Mouse (Mus musculus) hindbrain, postnatal 0 days (tissue): ENCODE data around the gene Sult5a1. TPM values are rescaled to one million over a fixed set of nuclear protein-coding genes. Genes with fewer than 3 reads are reported as not detected.
A peak's percentile ranks its signal among the peaks of the same experiment; 100 is the strongest.

Experiments used
- ATAC-seq: fragments of 200-750 bp; cut with Nextera tagmentation; 2 replicates; pipeline ENCODE4 v1.8.0; 2017; ENCODE audit warnings: mild to moderate bottlenecking, moderate TSS enrichment, moderate library complexity
- DNase-seq: peaks from one replicate; pipeline ENCODE4 v3.0.0-alpha.2; 2015; ENCODE audit warnings: low spot score
- H3K27ac ChIP-seq: fragments of 300-500 bp; sonication (generic); 2 replicates; pipeline ENCODE4 v1.5.1; 2014; ENCODE audit warnings: mild to moderate bottlenecking
- H3K27me3 ChIP-seq: fragments of 300-500 bp; sonication (generic); 2 replicates; pipeline ENCODE4 v1.6.1; 2014; ENCODE audit warnings: low read length, mixed read lengths; ENCODE audit not compliant: insufficient read depth
- H3K36me3 ChIP-seq: fragments of 300-500 bp; sonication (generic); 2 replicates; pipeline ENCODE4 v1.6.1; 2014; ENCODE audit warnings: low read length, mixed read lengths; ENCODE audit not compliant: insufficient read depth
- H3K4me1 ChIP-seq: fragments of 300-500 bp; sonication (generic); 2 replicates; pipeline ENCODE4 v1.6.1; 2014; ENCODE audit warnings: antibody characterized with exemption, low read length, mixed read lengths; ENCODE audit not compliant: insufficient read depth
- H3K4me2 ChIP-seq: fragments of 300-500 bp; sonication (generic); 2 replicates; pipeline ENCODE4 v1.6.1; 2014; ENCODE audit warnings: low read depth, mild to moderate bottlenecking, low read length, moderate library complexity, mixed read lengths
- H3K4me3 ChIP-seq: fragments of 300-500 bp; sonication (generic); 2 replicates; pipeline ENCODE4 v1.5.1; 2014; ENCODE audit warnings: low read length
- H3K9ac ChIP-seq: fragments of 300-500 bp; sonication (generic); replicated peaks from 2 replicates; pipeline ENCODE4 v1.6.1; 2014; ENCODE audit warnings: mild to moderate bottlenecking, low read length, moderate library complexity, mixed read lengths
- H3K9me3 ChIP-seq: fragments of 300-500 bp; sonication (generic); 2 replicates; pipeline ENCODE4 v1.6.1; 2016; ENCODE audit warnings: low read length, mixed read lengths
- CTCF ChIP-seq: IDR thresholded peaks from 2 replicates; pipeline ENCODE4 v1.5.1; 2016; ENCODE audit warnings: antibody characterized with exemption, control low read depth, low read depth
- WGBS: fragments of 180-500 bp; shearing (Covaris S2); extraction: QIAGEN DNeasy Blood & Tissue Kit; methylation state at CpG from one replicate; pipeline ENCODE4 v1.1.7; 2014; 5-methylcytosine and 5-hydroxymethylcytosine counted together
- microRNA-seq, 2 experiments: library from miRNA; unstranded; fragments of <30 nt; microRNA quantifications; one replicate each; pipeline ENCODE4; 2016
- polyA plus RNA-seq: library from polyadenylated mRNA; unstranded; fragments of >200 nt; fragmentation: Nextera tagmentation; extraction: Ambion mirVana; gene quantifications from 2 replicates; pipeline ENCODE4 v1.2.1, GENCODE M21; 2015
- total RNA-seq: library from RNA; depleted of rRNA; stranded (reverse); fragments of >200 nt; gene quantifications from 2 replicates; pipeline ENCODE4 v1.2.3, GENCODE M21; 2014; rRNA removed

The Sult5a1 gene
- total and polyA plus RNA-seq, 2 experiments from 2014 or later = 2.9 to 3.7 TPM

GRCm38 (mm10) chr8:123097216-123097615 is 60.9 kb downstream of the Sult5a1 start:
- H3K4me1 ChIP-seq = no peaks in the 10 kb centered on the region
- no peaks in the 10 kb centered on the region for H3K27me3 ChIP-seq
- ATAC-seq (no peak), DNase-seq (peak; percentile 50)
- no peak overlapping the region for H3K4me2 ChIP-seq
- TF ChIP-seq CTCF = no peak
- no peaks in the 10 kb centered on the region for H3K9me3 ChIP-seq
- WGBS = 73% methylated on average over 11 of the region's 11 CpGs
- no peak overlapping the region for H3K4me3 ChIP-seq
- H3K9ac ChIP-seq = no peak overlapping the region
- H3K27ac ChIP-seq = peak overlapping the region; percentile 81
- peaks cover 28% of the 10 kb centered on the region for H3K36me3 ChIP-seq

Small RNA genes lying within 50 kb of the gene (microRNA-seq; reads per million reads assigned to microRNA genes)
- gene Mir7079 (0 to 0.72 reads per million in 2 experiments), gene Mir7080 (3.3 to 3.6 reads per million in 2 experiments)

Other genes starting within 250 kb of the Sult5a1 start
- 89.9 and 96.6 TPM in 2 replicates for gene Ankrd11, start 116.0 kb downstream of the Sult5a1 start, total RNA-seq
- gene Ankrd11, start 116.0 kb downstream of the Sult5a1 start, polyA plus RNA-seq = 74.4 and 75.9 TPM in 2 replicates
- gene Spg7, start 95.4 kb downstream of the Sult5a1 start, total RNA-seq = 45.1 and 52.7 TPM in 2 replicates
- 49.7 and 51.6 TPM in 2 replicates for gene Spg7, start 95.4 kb downstream of the Sult5a1 start, polyA plus RNA-seq
- gene Rpl13, start 56.0 kb downstream of the Sult5a1 start, total RNA-seq = 2,723 and 2,758 TPM in 2 replicates
- 808 and 861 TPM in 2 replicates for gene Rpl13, start 56.0 kb downstream of the Sult5a1 start, polyA plus RNA-seq
- 16.5 and 21.2 TPM in 2 replicates for gene Cpne7, start 40.9 kb downstream of the Sult5a1 start, total RNA-seq
- 11.9 and 13.4 TPM in 2 replicates for gene Cpne7, start 40.9 kb downstream of the Sult5a1 start, polyA plus RNA-seq
- gene Dpep1, start 27.9 kb upstream of the Sult5a1 start, total RNA-seq = 1.2 and 1.8 TPM in 2 replicates
- gene Dpep1, start 27.9 kb upstream of the Sult5a1 start, polyA plus RNA-seq = 0.84 and 1.0 TPM in 2 replicates
- 193 and 194 TPM in 2 replicates for gene Chmp1a, start 54.4 kb upstream of the Sult5a1 start, total RNA-seq
- gene Chmp1a, start 54.4 kb upstream of the Sult5a1 start, polyA plus RNA-seq = 203 and 208 TPM in 2 replicates
- 3.3 and 5.5 TPM in 2 replicates for gene Spata33, start 54.5 kb upstream of the Sult5a1 start, total RNA-seq
- gene Spata33, start 54.5 kb upstream of the Sult5a1 start, polyA plus RNA-seq = 8.0 and 8.3 TPM in 2 replicates
- 56.1 and 91.8 TPM in 2 replicates for gene Cdk10, start 66.5 kb upstream of the Sult5a1 start, total RNA-seq
- gene Cdk10, start 66.5 kb upstream of the Sult5a1 start, polyA plus RNA-seq = 52.9 and 56.3 TPM in 2 replicates
- 19.4 and 21.2 TPM in 2 replicates for gene Spata2l, start 77.9 kb upstream of the Sult5a1 start, total RNA-seq
- 13.4 and 15.8 TPM in 2 replicates for gene Spata2l, start 77.9 kb upstream of the Sult5a1 start, polyA plus RNA-seq
- gene Zfp276, start 95.9 kb upstream of the Sult5a1 start, total RNA-seq = 42.4 and 42.9 TPM in 2 replicates
- gene Zfp276, start 95.9 kb upstream of the Sult5a1 start, polyA plus RNA-seq = 16.9 and 17.5 TPM in 2 replicates
- gene Vps9d1, start 96.0 kb upstream of the Sult5a1 start, total RNA-seq = 91.6 and 92.3 TPM in 2 replicates
- 57.5 and 59.9 TPM in 2 replicates for gene Vps9d1, start 96.0 kb upstream of the Sult5a1 start, polyA plus RNA-seq
- 9.5 and 13.5 TPM in 2 replicates for gene Fanca, start 160.3 kb upstream of the Sult5a1 start, total RNA-seq
- gene Fanca, start 160.3 kb upstream of the Sult5a1 start, polyA plus RNA-seq = 5.8 TPM in 2 replicates
- gene Spire2, start 174.4 kb upstream of the Sult5a1 start, total RNA-seq = 34.0 and 34.5 TPM in 2 replicates
- 24.7 and 25.4 TPM in 2 replicates for gene Spire2, start 174.4 kb upstream of the Sult5a1 start, polyA plus RNA-seq
- gene Tcf25, start 215.4 kb upstream of the Sult5a1 start, total RNA-seq = 540 and 551 TPM in 2 replicates
- gene Tcf25, start 215.4 kb upstream of the Sult5a1 start, polyA plus RNA-seq = 407 and 411 TPM in 2 replicates
- not detected in 2 replicates for gene Mc1r, start 248.8 kb upstream of the Sult5a1 start, total RNA-seq
- gene Mc1r, start 248.8 kb upstream of the Sult5a1 start, polyA plus RNA-seq = 0.05 and 0.08 TPM in 2 replicates